25 mouse cellular contexts compared by ENCODE assay signal in the genomic region with DNA sequence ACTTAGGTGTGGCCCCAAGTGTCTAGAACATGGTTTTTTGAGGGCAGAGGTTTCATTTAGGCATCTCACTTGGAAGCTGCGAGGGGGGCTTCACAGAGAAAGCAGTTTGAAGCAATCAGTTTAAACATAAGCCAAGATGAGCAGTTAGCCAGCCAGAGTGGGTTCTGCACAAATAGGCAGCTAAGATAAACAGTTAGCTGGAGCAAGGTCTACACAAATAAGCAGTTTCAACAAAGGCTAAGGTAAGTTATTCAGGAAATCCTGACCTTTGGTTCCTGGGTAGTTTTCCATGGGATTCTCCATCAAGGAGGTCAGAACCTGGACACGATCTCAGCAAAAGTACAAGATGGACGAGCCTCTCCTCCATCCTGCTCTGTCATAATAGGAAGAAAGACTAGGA.
"Had no signal": no experiment of that assay in that cellular context is flagged by ENCODE, and none has a peak within 500 bp of the region (broad histone marks: within the 10 kb centered on the region; RNA-seq: fewer than 3 reads in every experiment).

No protein-coding gene starts in this region.

- H3K4me1 ChIP-seq: heart, embryonic 13.5 days; heart, embryonic 15.5 days; hindbrain, embryonic 15.5 days; kidney, embryonic 15.5 days; limb, embryonic 13.5 days; limb, embryonic 15.5 days had no signal

- H3K4me2 ChIP-seq: heart, embryonic 11.5 days; heart, embryonic 13.5 days; heart, embryonic 15.5 days; hindbrain, embryonic 13.5 days; hindbrain, embryonic 15.5 days; kidney, embryonic 15.5 days; limb, embryonic 13.5 days; limb, embryonic 15.5 days had no signal

- ATAC-seq: hindbrain, postnatal 0 days; intestine, embryonic 16.5 days had no signal

- DNase-seq: gastrocnemius, postnatal 14 days; gastrocnemius, postnatal 36 days; heart, adult 11 months; heart, adult 2 months; heart, postnatal 14 days; heart, postnatal 36 days; kidney, adult 11 months; kidney, adult 2 months; kidney, adult 9 months; kidney, postnatal 14 days; kidney, postnatal 36 days; layer of hippocampus, adult 9-11 months; layer of hippocampus, postnatal 36 days; left cerebral cortex, postnatal 4 days had no signal

- H3K27me3 ChIP-seq: heart, embryonic 13.5 days; heart, embryonic 15.5 days; hindbrain, embryonic 13.5 days; hindbrain, embryonic 15.5 days; kidney, embryonic 15.5 days; limb, embryonic 13.5 days; limb, embryonic 15.5 days had no signal

- H3K9me3 ChIP-seq: heart, embryonic 13.5 days; heart, embryonic 15.5 days; hindbrain, embryonic 15.5 days; kidney, embryonic 15.5 days; limb, embryonic 13.5 days; limb, embryonic 15.5 days had no signal

- H3K27ac ChIP-seq: heart, adult 2 months; heart, embryonic 13.5 days; heart, embryonic 15.5 days; hindbrain, embryonic 13.5 days; hindbrain, embryonic 15.5 days; hindbrain, postnatal 0 days; kidney, embryonic 15.5 days; kidney, postnatal 0 days; limb, embryonic 13.5 days; limb, embryonic 15.5 days had no signal

- H3K36me3 ChIP-seq: heart, embryonic 13.5 days; heart, embryonic 15.5 days; hindbrain, embryonic 13.5 days; hindbrain, embryonic 15.5 days; kidney, embryonic 15.5 days; limb, embryonic 13.5 days; limb, embryonic 15.5 days had no signal

- H3K9ac ChIP-seq: heart, embryonic 13.5 days; heart, embryonic 15.5 days; hindbrain, embryonic 13.5 days; hindbrain, embryonic 15.5 days; kidney, embryonic 15.5 days; limb, embryonic 13.5 days; limb, embryonic 15.5 days had no signal

- H3K4me3 ChIP-seq: heart, adult 2 months; heart, embryonic 13.5 days; heart, embryonic 15.5 days; hindbrain, embryonic 13.5 days; hindbrain, embryonic 15.5 days; kidney, embryonic 15.5 days; limb, embryonic 13.5 days; limb, embryonic 15.5 days had no signal
